In the genomic region with DNA sequence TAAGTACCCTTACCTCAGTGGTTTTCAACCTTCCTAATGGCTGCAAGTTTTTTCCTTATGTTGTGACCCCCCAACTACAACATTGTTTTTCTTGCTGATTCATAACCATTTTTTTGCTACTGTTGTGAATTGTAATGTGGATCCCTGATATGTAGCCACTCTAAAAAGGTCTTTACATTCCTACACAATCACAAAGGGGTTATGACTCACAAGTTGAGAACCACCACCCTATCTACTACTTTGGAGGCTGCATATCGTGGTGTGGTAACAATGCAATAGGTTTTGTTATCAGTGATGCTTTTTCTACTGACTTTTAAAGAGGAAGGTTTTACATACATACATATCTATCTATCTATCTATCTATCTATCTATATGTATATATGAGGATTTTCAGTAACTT, we compare ENCODE assay signal across 34 mouse cellular contexts.
"Had no signal": no experiment of that assay in that cellular context is flagged by ENCODE, and none has a peak within 500 bp of the region (broad histone marks: within the 10 kb centered on the region; RNA-seq: fewer than 3 reads in every experiment).

No protein-coding gene starts in this region.

- DNase-seq: heart, postnatal 10 days; heart, postnatal 14 days; heart, postnatal 36 days; heart, postnatal 4 days; kidney, adult 11 months; kidney, adult 18-20 months; kidney, adult 2 months; kidney, adult 8-10 months; kidney, adult 9 months; kidney, postnatal 10 days; kidney, postnatal 14 days; kidney, postnatal 25 days; kidney, postnatal 36 days; kidney, postnatal 4 days; layer of hippocampus, adult 9-11 months; layer of hippocampus, postnatal 36 days had no signal

- H3K9ac ChIP-seq: heart, embryonic 12.5 days; heart, embryonic 13.5 days; heart, embryonic 15.5 days; hindbrain, embryonic 12.5 days; hindbrain, embryonic 13.5 days; hindbrain, embryonic 14.5 days; hindbrain, embryonic 15.5 days; intestine, embryonic 15.5 days; kidney, embryonic 15.5 days had no signal

- H3K27me3 ChIP-seq: heart, embryonic 12.5 days; heart, embryonic 13.5 days; heart, embryonic 15.5 days; hindbrain, embryonic 12.5 days; hindbrain, embryonic 13.5 days; hindbrain, embryonic 15.5 days; intestine, embryonic 15.5 days; kidney, embryonic 15.5 days had no signal

- H3K27ac ChIP-seq: heart, embryonic 13.5 days; heart, embryonic 15.5 days; hindbrain, embryonic 10.5 days; hindbrain, embryonic 12.5 days; hindbrain, embryonic 13.5 days; hindbrain, embryonic 14.5 days; hindbrain, embryonic 15.5 days; hindbrain, postnatal 0 days; intestine, embryonic 15.5 days; kidney, embryonic 15.5 days; kidney, postnatal 0 days; layer of hippocampus, adult 2 months; left cerebral cortex, adult 2 months had no signal

- H3K4me2 ChIP-seq: heart, embryonic 12.5 days; heart, embryonic 13.5 days; heart, embryonic 15.5 days; hindbrain, embryonic 12.5 days; hindbrain, embryonic 13.5 days; hindbrain, embryonic 14.5 days; hindbrain, embryonic 15.5 days; intestine, embryonic 15.5 days; kidney, embryonic 15.5 days had no signal

- H3K9me3 ChIP-seq: heart, embryonic 12.5 days; heart, embryonic 13.5 days; heart, embryonic 15.5 days; hindbrain, embryonic 10.5 days; hindbrain, embryonic 12.5 days; hindbrain, embryonic 13.5 days; hindbrain, embryonic 15.5 days; intestine, embryonic 15.5 days; kidney, embryonic 15.5 days had no signal

- H3K4me1 ChIP-seq: heart, embryonic 12.5 days; hindbrain, embryonic 10.5 days; hindbrain, embryonic 12.5 days; hindbrain, embryonic 13.5 days; hindbrain, embryonic 15.5 days; intestine, embryonic 15.5 days; kidney, embryonic 15.5 days had no signal

- H3K4me3 ChIP-seq: heart, embryonic 12.5 days; heart, embryonic 13.5 days; heart, embryonic 15.5 days; hindbrain, embryonic 10.5 days; hindbrain, embryonic 12.5 days; hindbrain, embryonic 13.5 days; hindbrain, embryonic 15.5 days; intestine, embryonic 15.5 days; kidney, embryonic 15.5 days; layer of hippocampus, adult 2 months; left cerebral cortex, adult 2 months had no signal

- ATAC-seq: hindbrain, embryonic 16.5 days; hindbrain, postnatal 0 days; inflammation-experienced regulatory T-cells, adult 6 months; intestine, embryonic 15.5 days; intestine, embryonic 16.5 days; intestine, postnatal 0 days had no signal
